Mouse (Mus musculus): ENCODE data around the gene Gm10153.
"Not testable (repeated sequence)": the region's sequence is repeated elsewhere in the genome, so short reads cannot be mapped to it uniquely, and the experiment has no call there.

The Gm10153 gene

DNA sequence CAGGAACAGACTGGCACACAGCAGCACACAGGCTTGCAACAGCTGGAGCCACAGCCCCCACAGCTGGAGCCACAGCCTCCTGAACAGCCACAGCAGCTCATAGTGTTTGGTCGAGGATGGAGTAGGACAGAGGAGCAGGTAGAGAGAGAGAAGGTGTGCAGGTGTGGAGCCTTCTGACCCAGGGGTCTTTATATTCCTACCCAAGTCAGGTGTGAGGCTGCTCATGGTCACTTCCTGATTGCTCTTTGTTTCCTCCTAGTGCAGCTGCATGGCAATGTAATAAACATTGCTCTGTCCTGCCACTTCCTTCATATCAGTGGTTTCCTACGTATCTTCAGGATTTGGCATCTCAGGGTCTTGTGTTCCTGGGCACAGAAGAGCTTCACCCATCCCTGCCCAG, at the start of gene Gm10153:
Gm10153 (minus strand) TSS at position 101 of the 400 bp plus-strand sequence.
- in situ Hi-C loops (cut with MboI; ENCODE audit: low sequenced_read_pairs): no loop called here

DNA sequence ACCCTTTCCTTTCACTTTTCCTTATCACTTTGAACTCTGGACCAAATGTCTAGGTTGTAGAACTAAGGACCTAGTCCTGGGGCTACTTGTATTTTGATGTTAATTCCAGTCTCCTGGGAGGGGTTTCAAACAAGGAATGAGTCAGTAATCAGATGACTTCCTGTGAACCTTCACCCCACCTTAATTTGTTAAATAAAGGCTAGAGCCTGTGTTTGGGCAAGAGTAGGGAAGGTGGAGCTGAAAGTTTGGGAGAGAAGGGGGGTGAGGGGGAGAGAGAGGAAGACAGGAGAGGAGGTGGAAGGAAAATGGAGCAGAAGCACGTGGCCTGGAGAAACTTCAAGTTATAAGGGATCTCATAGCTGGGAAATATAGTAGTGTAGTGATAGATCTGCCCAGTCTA, 41.4 kb upstream of the Gm10153 start:
- in situ Hi-C loops (cut with MboI; ENCODE audit: low sequenced_read_pairs): no loop called here

GRCm38 (mm10) chr7:142229871-142230270, 39.7 kb upstream of the Gm10153 start, which contains the start of gene Krtap5-5:
Krtap5-5 (minus strand) TSS chr7:142229971.
- in situ Hi-C loops (cut with MboI; ENCODE audit: low sequenced_read_pairs): not testable (repeated sequence)

DNA sequence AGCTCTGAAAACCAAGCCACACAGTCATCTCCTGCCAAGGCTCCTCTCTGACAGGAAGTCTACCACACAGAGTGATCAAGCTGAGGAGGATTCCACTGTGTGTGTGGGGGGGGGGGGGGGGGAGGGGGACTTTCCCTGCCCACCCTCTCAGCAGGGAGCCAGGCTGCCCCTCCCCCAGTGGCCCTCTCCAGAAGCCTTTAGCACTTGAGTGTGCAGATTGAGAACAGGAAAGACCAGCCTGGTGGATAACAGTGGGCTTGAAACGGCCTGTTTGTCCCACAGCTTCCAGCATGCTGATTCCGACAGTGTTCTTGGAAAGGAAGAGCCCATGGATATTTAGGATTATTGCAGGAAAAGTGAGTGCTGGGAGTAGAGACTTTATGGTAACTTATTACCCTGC, 34.3 kb upstream of the Gm10153 start:
- in situ Hi-C loops (cut with MboI; ENCODE audit: low sequenced_read_pairs): no loop called here

DNA sequence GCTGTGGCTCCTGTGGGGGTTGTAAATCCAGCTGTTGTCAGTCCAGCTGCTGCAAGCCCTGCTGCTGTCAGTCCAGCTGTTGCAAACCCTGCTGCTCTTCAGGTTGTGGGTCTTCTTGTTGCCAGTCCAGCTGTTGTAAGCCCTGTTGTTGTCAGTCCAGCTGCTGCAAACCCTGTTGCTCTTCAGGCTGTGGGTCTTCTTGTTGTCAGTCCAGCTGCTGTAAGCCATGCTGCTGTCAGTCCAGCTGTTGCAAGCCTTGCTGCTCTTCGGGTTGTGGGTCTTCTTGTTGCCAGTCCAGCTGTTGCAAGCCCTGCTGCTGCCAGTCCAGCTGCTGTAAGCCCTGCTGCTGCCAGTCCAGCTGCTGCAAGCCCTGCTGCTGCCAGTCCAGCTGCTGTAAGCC, 21.9 kb upstream of the Gm10153 start:
- in situ Hi-C loops (cut with MboI; ENCODE audit: low sequenced_read_pairs): not testable (repeated sequence)

DNA sequence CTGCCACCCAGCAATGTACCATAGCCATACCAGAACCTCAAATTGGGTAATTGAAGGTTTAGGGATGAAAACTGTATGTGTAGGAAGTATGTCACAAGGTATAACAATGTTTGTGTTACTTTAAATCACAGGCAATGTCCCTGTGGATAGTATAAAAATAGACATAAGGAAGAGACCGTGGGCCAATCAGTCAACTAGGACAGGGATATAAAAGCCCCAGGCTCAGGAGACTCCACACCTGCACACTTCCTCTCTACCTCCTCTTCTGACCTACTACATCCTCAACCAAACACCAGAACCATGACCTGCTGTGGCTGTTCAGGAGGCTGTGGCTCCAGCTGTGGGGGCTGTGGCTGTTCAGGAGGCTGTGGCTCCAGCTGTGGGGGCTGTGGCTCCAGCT, 21.4 kb upstream of the Gm10153 start, which contains the start of gene Gm7579:
Gm7579 (plus strand) TSS at position 301 of the 400 bp plus-strand sequence.
- in situ Hi-C loops (cut with MboI; ENCODE audit: low sequenced_read_pairs): no loop called here

DNA sequence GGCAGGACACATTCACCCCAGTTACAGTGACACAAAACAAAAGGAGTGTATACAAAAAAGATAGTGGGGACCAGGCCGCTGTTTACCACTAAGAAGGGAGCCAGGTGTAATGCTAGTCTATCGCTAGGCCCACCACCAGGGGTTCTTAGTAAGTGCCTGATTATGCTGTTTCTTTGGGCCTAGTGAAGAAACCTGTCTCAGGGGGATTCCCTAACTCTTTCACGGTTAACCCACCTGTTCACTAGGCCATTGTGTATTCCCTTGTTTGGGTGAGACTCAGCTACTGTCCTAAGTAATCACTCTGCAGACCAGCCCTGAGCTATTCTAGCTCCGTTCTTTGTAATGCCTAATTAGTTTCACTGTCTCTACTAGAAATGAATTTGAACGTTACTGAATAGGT, 16.7 kb upstream of the Gm10153 start:
- in situ Hi-C loops (cut with MboI; ENCODE audit: low sequenced_read_pairs): not testable (repeated sequence)

DNA sequence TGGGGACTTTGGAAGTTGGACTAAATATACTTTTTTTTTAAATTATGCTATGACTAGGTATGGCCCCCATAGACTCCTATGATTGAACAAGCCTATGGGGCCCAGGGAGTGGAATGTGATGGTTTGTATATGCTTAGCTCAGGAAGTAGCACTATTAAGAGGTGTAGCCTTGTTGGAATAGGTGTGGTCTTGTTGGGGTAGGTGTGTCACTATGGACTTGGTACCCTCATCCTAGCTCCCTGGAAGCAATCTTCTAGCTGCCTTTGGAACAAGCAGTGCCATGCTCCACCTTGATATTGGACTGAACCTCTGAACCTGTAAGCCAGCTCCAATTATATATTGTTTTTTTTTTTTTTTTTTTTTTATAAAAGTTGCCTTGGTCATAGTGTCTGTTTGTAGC, 15.3 kb upstream of the Gm10153 start:
- in situ Hi-C loops (cut with MboI; ENCODE audit: low sequenced_read_pairs): no loop called here

DNA sequence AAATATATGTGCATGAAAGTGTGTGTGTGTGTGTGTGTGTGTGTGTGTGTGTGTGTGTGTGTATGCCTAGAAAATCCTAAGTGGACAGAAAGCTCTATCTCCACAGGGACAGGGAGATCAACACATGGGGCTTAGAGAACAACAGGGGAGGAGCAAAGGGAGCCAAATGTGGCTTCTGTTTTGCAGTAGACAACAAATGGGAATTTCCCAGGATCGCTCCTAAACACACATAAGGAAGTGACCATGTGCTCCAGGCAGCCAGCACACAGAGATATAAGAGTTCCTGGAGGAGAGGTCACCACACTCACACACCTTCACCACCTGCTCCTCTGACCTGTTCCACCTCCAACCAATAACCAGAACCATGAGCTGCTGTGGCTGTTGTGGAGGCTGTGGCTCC, 10.9 kb upstream of the Gm10153 start, which contains the start of gene Krtap5-3:
Krtap5-3 (plus strand) TSS at position 301 of the 400 bp plus-strand sequence.
- in situ Hi-C loops (cut with MboI; ENCODE audit: low sequenced_read_pairs): no loop called here

GRCm38 (mm10) chr7:142198748-142199147, 8.6 kb upstream of the Gm10153 start:
- in situ Hi-C loops (cut with MboI; ENCODE audit: low sequenced_read_pairs): no loop called here

DNA sequence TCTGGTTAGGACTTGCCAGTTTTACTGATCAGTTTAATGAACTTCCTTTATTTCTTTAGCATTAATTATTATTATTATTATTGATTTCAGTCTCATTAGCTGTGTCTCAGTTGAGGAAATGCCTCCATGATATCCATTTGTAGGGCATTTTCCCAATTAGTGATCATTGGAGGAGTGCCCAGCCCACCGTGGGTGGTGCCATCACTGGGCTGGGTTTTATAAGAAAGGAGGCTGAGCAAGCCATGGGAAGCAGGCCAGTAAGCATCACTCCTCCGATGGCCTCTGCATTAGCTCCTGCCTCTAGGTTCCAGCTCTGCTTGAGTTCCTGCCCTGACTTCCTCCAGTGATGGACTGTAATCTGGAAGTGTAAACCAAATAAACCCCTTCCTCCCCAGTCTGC, 2.0 kb downstream of the Gm10153 start:
- in situ Hi-C loops (cut with MboI; ENCODE audit: low sequenced_read_pairs): no loop called here

- in situ Hi-C loops (cut with MboI; ENCODE audit: low sequenced_read_pairs): no loop called here
Observed at GRCm38 (mm10) chr7:142181021-142181420, 9.2 kb downstream of the Gm10153 start.

DNA sequence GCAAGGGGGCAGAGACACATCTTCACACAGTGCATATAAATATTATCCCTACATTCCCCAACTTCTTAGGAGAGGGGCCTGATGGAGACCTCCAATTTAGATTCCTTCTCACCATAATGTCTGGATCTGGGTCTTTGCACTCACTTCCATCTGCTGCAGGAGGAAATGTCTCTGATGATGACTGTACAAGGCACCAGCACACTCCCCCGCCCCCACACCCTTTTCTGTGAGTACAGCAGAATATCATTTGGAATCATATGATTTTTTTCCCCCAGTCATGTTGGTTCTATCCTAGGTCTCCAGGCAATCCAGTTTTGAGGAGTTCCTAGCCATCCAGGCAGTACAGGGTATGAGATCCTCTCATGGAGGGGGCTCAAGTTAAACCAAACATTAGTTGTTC, 11.5 kb downstream of the Gm10153 start:
- in situ Hi-C loops (cut with MboI; ENCODE audit: low sequenced_read_pairs): no loop called here

DNA sequence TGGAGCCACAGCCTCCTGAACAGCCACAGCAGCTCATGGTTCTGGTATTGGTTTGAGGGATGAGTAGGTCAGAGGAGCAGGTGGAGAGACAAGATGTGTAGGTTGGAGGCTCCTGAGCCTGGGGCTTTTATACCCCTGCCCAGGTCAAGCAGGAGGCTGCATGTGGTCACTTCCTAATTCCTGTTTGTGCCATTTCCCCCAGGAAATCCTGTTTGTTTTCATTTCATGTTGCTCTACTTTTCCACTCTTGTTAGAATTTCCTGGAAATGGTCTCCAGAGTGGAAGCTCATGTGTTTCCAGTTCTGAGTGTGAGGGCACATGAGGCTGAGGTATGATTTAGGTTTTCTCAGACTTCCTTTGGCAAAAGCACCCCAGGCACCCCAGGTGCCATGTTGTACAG, 14.3 kb downstream of the Gm10153 start, which contains the start of gene Krtap5-2:
Krtap5-2 (minus strand) TSS at position 101 of the 400 bp plus-strand sequence.
- in situ Hi-C loops (cut with MboI; ENCODE audit: low sequenced_read_pairs): not testable (repeated sequence)

- in situ Hi-C loops (cut with MboI; ENCODE audit: low sequenced_read_pairs): no loop called here
Observed at GRCm38 (mm10) chr7:142169836-142170235, 20.4 kb downstream of the Gm10153 start.

- in situ Hi-C loops (cut with MboI; ENCODE audit: low sequenced_read_pairs): not testable (repeated sequence)
Observed at GRCm38 (mm10) chr7:142165639-142166038, 24.6 kb downstream of the Gm10153 start, which contains the start of gene Gm4553. Gm4553 (minus strand) TSS chr7:142165739.

- in situ Hi-C loops (cut with MboI; ENCODE audit: low sequenced_read_pairs): no loop called here
Observed at GRCm38 (mm10) chr7:142159366-142159765, 30.8 kb downstream of the Gm10153 start.

GRCm38 (mm10) chr7:142157013-142157412, 33.2 kb downstream of the Gm10153 start, which contains the start of gene Gm29735:
Gm29735 (minus strand) TSS chr7:142157113.
- in situ Hi-C loops (cut with MboI; ENCODE audit: low sequenced_read_pairs): not testable (repeated sequence)

DNA sequence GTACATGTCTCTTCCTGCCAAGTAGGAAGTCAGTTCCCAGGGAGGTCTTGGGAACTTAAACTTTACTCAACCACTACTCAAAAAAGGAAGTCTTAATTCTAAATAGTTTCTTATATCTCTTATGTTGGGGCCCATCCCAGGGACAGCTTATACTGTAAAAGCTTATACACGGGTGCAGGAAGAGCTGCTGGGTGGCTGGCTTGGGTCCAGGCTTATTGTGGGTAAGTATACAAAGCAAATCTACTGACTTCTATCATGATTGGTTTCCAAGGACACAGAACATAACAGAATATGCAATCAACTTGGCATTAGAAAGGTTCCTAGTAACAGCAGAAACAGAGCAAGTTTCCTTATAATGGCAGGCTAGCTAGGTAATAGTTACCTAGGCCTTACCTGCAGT, 34.9 kb downstream of the Gm10153 start:
- in situ Hi-C loops (cut with MboI; ENCODE audit: low sequenced_read_pairs): no loop called here

- in situ Hi-C loops (cut with MboI; ENCODE audit: low sequenced_read_pairs): no loop called here
Observed at GRCm38 (mm10) chr7:142152191-142152590, 38.0 kb downstream of the Gm10153 start.

GRCm38 (mm10) chr7:142148633-142149032, 41.6 kb downstream of the Gm10153 start:
- in situ Hi-C loops (cut with MboI; ENCODE audit: low sequenced_read_pairs): no loop called here

- in situ Hi-C loops (cut with MboI; ENCODE audit: low sequenced_read_pairs): no loop called here
Observed at GRCm38 (mm10) chr7:142146033-142146432, 44.2 kb downstream of the Gm10153 start.

DNA sequence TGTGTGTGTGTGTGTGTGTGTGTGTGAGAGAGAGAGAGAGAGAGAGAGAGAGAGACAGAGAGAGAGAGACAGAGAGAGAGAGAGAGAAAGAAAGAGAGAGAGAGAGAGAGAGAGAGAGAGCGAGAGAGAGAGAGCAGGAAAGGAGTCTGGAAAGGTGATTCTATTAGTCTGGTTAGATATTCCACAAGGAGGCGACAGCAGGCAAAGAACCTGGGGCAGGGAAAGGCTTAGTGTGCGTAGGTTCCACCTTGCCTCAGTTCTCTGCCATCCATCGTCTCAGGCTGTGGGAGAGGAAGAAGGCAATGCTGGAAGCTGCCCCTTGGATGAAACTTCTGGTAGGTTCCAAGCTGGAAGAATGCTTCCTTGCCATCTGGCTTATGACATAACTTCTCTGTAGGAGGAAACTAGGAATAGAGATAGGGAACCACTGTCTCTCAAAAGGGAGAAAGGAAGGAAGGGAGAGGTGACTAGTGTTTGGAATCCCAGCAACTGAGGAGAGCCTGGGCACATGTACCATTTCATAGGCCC, 44.7 kb downstream of the Gm10153 start:
- in situ Hi-C loops (cut with MboI; ENCODE audit: low sequenced_read_pairs): no loop called here

All from CH12F3 (cell line).